Mouse (Mus musculus): Measurements from ENCODE around the gene Igsf9.

- TF ChIP-seq CHD2 (IDR thresholded peaks at IDR 0.05; ENCODE audit: low read depth, low read length), result no peak
- TF ChIP-seq ZNF384 (IDR thresholded peaks at IDR 0.05; ENCODE audit: low read depth, low read length), result no peak
- TF ChIP-seq HCFC1 (IDR thresholded peaks at IDR 0.05; ENCODE audit: borderline replicate concordance, insufficient read depth, low read length), result no peak
Observed at GRCm38 (mm10) chr1:172433851-172434165, 47.8 kb upstream of the Igsf9 start.

Measured in ES-E14 (cell line).